Mouse (Mus musculus): ENCODE results near the gene Col5a1. TPM values are rescaled to one million over a fixed set of nuclear protein-coding genes. Genes with fewer than 3 reads are reported as not detected.

Col5a1 gene
- polyA plus RNA-seq, 1 experiment from 2014 or later, result 21.4 TPM

- Histone ChIP-seq H3K27me3 (ENCODE audit: low read depth, poor library complexity, severe bottlenecking) (no peaks in the 10 kb centered on the region), H3K4me1 (peaks cover 12% of the 10 kb centered on the region), H3K27ac (peak overlapping the region; percentile 38; the same call in 1 of the 2 replicates), H3K4me3 (no peak overlapping the region), H3K36me3 (peaks cover 35% of the 10 kb centered on the region), H3K9me3 (replicated peaks) (no peaks in the 10 kb centered on the region)
- DNase-seq (ENCODE audit: low spot score), result no peak
- 87% methylated on average over 9 of the region's 9 CpGs for WGBS
Observed at GRCm38 (mm10) chr2:27999996-28000583, 113.9 kb downstream of the Col5a1 start.

- no peaks in the 10 kb centered on the region for H3K9me3 ChIP-seq (replicated peaks)
- peak overlapping the region; percentile 38; the same call in 1 of the 2 replicates for H3K27ac ChIP-seq
- H3K27me3 ChIP-seq (ENCODE audit: low read depth, poor library complexity, severe bottlenecking), result no peaks in the 10 kb centered on the region
- WGBS, result 94% methylated on average over 3 of the region's 3 CpGs
- H3K36me3 ChIP-seq, result peaks cover 38% of the 10 kb centered on the region
- no peak for DNase-seq (ENCODE audit: low spot score)
- H3K4me1 ChIP-seq, result peaks cover 10% of the 10 kb centered on the region
- H3K4me3 ChIP-seq, result no peak overlapping the region
Observed at GRCm38 (mm10) chr2:28000660-28001059, 114.4 kb downstream of the Col5a1 start.

GRCm38 (mm10) chr2:28001206-28001605 is 115.0 kb downstream of the Col5a1 start:
- peaks cover 42% of the 10 kb centered on the region for H3K36me3 ChIP-seq

GRCm38 (mm10) chr2:28005187-28005586 is 119.0 kb downstream of the Col5a1 start:
- Histone ChIP-seq H3K36me3 (peaks cover 47% of the 10 kb centered on the region), H3K27me3 (ENCODE audit: low read depth, poor library complexity, severe bottlenecking) (no peaks in the 10 kb centered on the region), H3K27ac (peak overlapping the region; percentile 3; the same call in 1 of the 2 replicates), H3K4me1 (peaks cover 12% of the 10 kb centered on the region), H3K4me3 (no peak overlapping the region), H3K9me3 (replicated peaks) (no peaks in the 10 kb centered on the region)
- WGBS, result 89% methylated on average over 4 of the region's 4 CpGs
- no peak for DNase-seq (ENCODE audit: low spot score)

More at GRCm38 (mm10) chr2:28001206-28001605, 115.0 kb downstream of the Col5a1 start:
- Histone ChIP-seq H3K27ac (0 out of 2 replicates have a peak overlapping the region, but pooled peaks have one; percentile 15), H3K9me3 (replicated peaks) (no peaks in the 10 kb centered on the region), H3K27me3 (ENCODE audit: low read depth, poor library complexity, severe bottlenecking) (no peaks in the 10 kb centered on the region), H3K4me1 (peaks cover 12% of the 10 kb centered on the region), H3K4me3 (no peak overlapping the region)
- no peak for DNase-seq (ENCODE audit: low spot score)
- WGBS, result 93% methylated on average over 11 of the region's 11 CpGs

- no peaks in the 10 kb centered on the region for H3K9me3 ChIP-seq (replicated peaks)
- H3K4me1 ChIP-seq, result peaks cover 12% of the 10 kb centered on the region
- DNase-seq (ENCODE audit: low spot score), result no peak
- H3K4me3 ChIP-seq, result no peak overlapping the region
- H3K27ac ChIP-seq, result no peak overlapping the region
- peaks cover 48% of the 10 kb centered on the region for H3K36me3 ChIP-seq
- no peaks in the 10 kb centered on the region for H3K27me3 ChIP-seq (ENCODE audit: low read depth, poor library complexity, severe bottlenecking)
- 90% methylated on average over 4 of the region's 4 CpGs for WGBS
Observed at GRCm38 (mm10) chr2:28008261-28008660, 122.0 kb downstream of the Col5a1 start.

- WGBS, result 70% methylated on average over 3 of the region's 3 CpGs
- H3K4me1 ChIP-seq, result 0 out of 2 replicates have a peak, but pooled peaks cover 3% of the 10 kb centered on the region
- no peak overlapping the region for H3K27ac ChIP-seq
- peaks cover 62% of the 10 kb centered on the region for H3K36me3 ChIP-seq
- H3K4me3 ChIP-seq, result no peak overlapping the region
- H3K9me3 ChIP-seq (replicated peaks), result no peaks in the 10 kb centered on the region
- H3K27me3 ChIP-seq (ENCODE audit: low read depth, poor library complexity, severe bottlenecking), result no peaks in the 10 kb centered on the region
- no peak for DNase-seq (ENCODE audit: low spot score)
Observed at GRCm38 (mm10) chr2:28012367-28012766, 126.1 kb downstream of the Col5a1 start.

- Histone ChIP-seq H3K36me3 (peaks cover 68% of the 10 kb centered on the region), H3K27me3 (ENCODE audit: low read depth, poor library complexity, severe bottlenecking) (no peaks in the 10 kb centered on the region), H3K4me3 (no peak overlapping the region), H3K4me1 (0 out of 2 replicates have a peak, but pooled peaks cover 3% of the 10 kb centered on the region), H3K27ac (no peak overlapping the region), H3K9me3 (replicated peaks) (no peaks in the 10 kb centered on the region)
- 91% methylated on average over 3 of the region's 3 CpGs for WGBS
- DNase-seq (ENCODE audit: low spot score), result no peak
Observed at GRCm38 (mm10) chr2:28014778-28015177, 128.6 kb downstream of the Col5a1 start.

GRCm38 (mm10) chr2:28024416-28024815 is 138.2 kb downstream of the Col5a1 start:
- H3K36me3 ChIP-seq, result peaks cover 68% of the 10 kb centered on the region
- no peaks in the 10 kb centered on the region for H3K27me3 ChIP-seq (ENCODE audit: low read depth, poor library complexity, severe bottlenecking)
- no peak overlapping the region for H3K27ac ChIP-seq
- no peaks in the 10 kb centered on the region for H3K9me3 ChIP-seq (replicated peaks)
- WGBS, result 92% methylated on average over 6 of the region's 6 CpGs
- no peak overlapping the region for H3K4me3 ChIP-seq
- peaks cover 6% of the 10 kb centered on the region for H3K4me1 ChIP-seq
- no peak for DNase-seq (ENCODE audit: low spot score)

- Histone ChIP-seq H3K9me3 (replicated peaks) (no peaks in the 10 kb centered on the region), H3K27ac (no peak overlapping the region), H3K4me1 (peaks cover 6% of the 10 kb centered on the region), H3K4me3 (no peak overlapping the region), H3K27me3 (ENCODE audit: low read depth, poor library complexity, severe bottlenecking) (no peaks in the 10 kb centered on the region), H3K36me3 (peaks cover 67% of the 10 kb centered on the region)
- WGBS, result 82% methylated on average over 4 of the region's 4 CpGs
- DNase-seq (ENCODE audit: low spot score), result no peak
Observed at GRCm38 (mm10) chr2:28025776-28026175, 139.6 kb downstream of the Col5a1 start.

GRCm38 (mm10) chr2:28031860-28032259 is 145.6 kb downstream of the Col5a1 start:
- no peak overlapping the region for H3K4me3 ChIP-seq
- no peak overlapping the region for H3K27ac ChIP-seq
- H3K9me3 ChIP-seq (replicated peaks), result no peaks in the 10 kb centered on the region
- H3K36me3 ChIP-seq, result peaks cover 56% of the 10 kb centered on the region
- 90% methylated on average over 9 of the region's 9 CpGs for WGBS
- no peaks in the 10 kb centered on the region for H3K27me3 ChIP-seq (ENCODE audit: low read depth, poor library complexity, severe bottlenecking)
- no peak for DNase-seq (ENCODE audit: low spot score)
- peaks cover 7% of the 10 kb centered on the region; the same call in 1 of the 2 replicates for H3K4me1 ChIP-seq

- WGBS, result 94% methylated on average over 11 of the region's 11 CpGs
Observed at GRCm38 (mm10) chr2:28032469-28032868, 146.2 kb downstream of the Col5a1 start.

GRCm38 (mm10) chr2:28034011-28034710 is 147.9 kb downstream of the Col5a1 start:
- Histone ChIP-seq H3K4me3 (no peak overlapping the region), H3K9me3 (replicated peaks) (no peaks in the 10 kb centered on the region), H3K36me3 (peaks cover 42% of the 10 kb centered on the region), H3K27ac (no peak overlapping the region), H3K4me1 (peaks cover 9% of the 10 kb centered on the region; the same call in 1 of the 2 replicates), H3K27me3 (ENCODE audit: low read depth, poor library complexity, severe bottlenecking) (no peaks in the 10 kb centered on the region)
- no peak for DNase-seq (ENCODE audit: low spot score)
- WGBS, result 87% methylated on average over 13 of the region's 13 CpGs

More at GRCm38 (mm10) chr2:28032469-28032868, 146.2 kb downstream of the Col5a1 start:
- H3K27me3 ChIP-seq (ENCODE audit: low read depth, poor library complexity, severe bottlenecking), result no peaks in the 10 kb centered on the region
- peaks cover 9% of the 10 kb centered on the region; the same call in 1 of the 2 replicates for H3K4me1 ChIP-seq
- peaks cover 53% of the 10 kb centered on the region for H3K36me3 ChIP-seq
- H3K27ac ChIP-seq, result no peak overlapping the region
- no peak overlapping the region for H3K4me3 ChIP-seq
- H3K9me3 ChIP-seq (replicated peaks), result no peaks in the 10 kb centered on the region
- DNase-seq (ENCODE audit: low spot score), result no peak

GRCm38 (mm10) chr2:28036788-28037187 is 150.6 kb downstream of the Col5a1 start:
- 90% methylated on average over 13 of the region's 13 CpGs for WGBS
- no peak overlapping the region for H3K4me3 ChIP-seq
- no peaks in the 10 kb centered on the region for H3K27me3 ChIP-seq (ENCODE audit: low read depth, poor library complexity, severe bottlenecking)
- no peaks in the 10 kb centered on the region for H3K9me3 ChIP-seq (replicated peaks)
- H3K4me1 ChIP-seq, result peaks cover 9% of the 10 kb centered on the region; the same call in 1 of the 2 replicates
- H3K27ac ChIP-seq, result no peak overlapping the region
- DNase-seq (ENCODE audit: low spot score), result no peak
- peaks cover 25% of the 10 kb centered on the region for H3K36me3 ChIP-seq
